Comparison of ENCODE assay signal across 21 mouse cellular contexts in genomic region chrX:169095584-169095983, GRCm38 (mm10).
DNase-seq lines count a peak whose midpoint lies in the region; ATAC-seq and TF ChIP-seq lines count a peak whose summit lies in the region.
"Had no signal": no experiment of that assay in that cellular context is flagged by ENCODE, and none has a peak within 500 bp of the region (broad histone marks: within the 10 kb centered on the region; RNA-seq: fewer than 3 reads in every experiment).

No protein-coding gene starts in this region.

- peaks cover 13% of the 10 kb centered on the region; the same call in 1 of the 2 replicates for H3K79me2 ChIP-seq in MEL (ENCODE audit: control insufficient read depth, insufficient read depth, low read length, poor library complexity)

- H3K4me1 ChIP-seq in MEL (ENCODE audit: control insufficient read depth in 1 of 2, insufficient read depth in 2 of 2, low read length in 2 of 2): peaks cover 23 to 55% of the 10 kb centered on the region in 2 experiments
- H3K4me1 ChIP-seq in liver, embryonic 12.5 days: peaks cover 15% of the 10 kb centered on the region
- H3K4me1 ChIP-seq: embryonic facial prominence, embryonic 15.5 days; hindbrain, embryonic 10.5 days; lung, embryonic 15.5 days; midbrain, embryonic 12.5 days had no signal

- H3K27me3 ChIP-seq in MEL (ENCODE audit: control insufficient read depth in 1 of 2, insufficient read depth in 2 of 2, low read length in 2 of 2): no peaks in the 10 kb centered on the region
- no peaks in the 10 kb centered on the region for H3K27me3 ChIP-seq in liver, embryonic 12.5 days (replicated peaks)
- H3K27me3 ChIP-seq: embryonic facial prominence, embryonic 15.5 days; lung, embryonic 15.5 days had no signal

- peak; percentile 90 for DNase-seq in 416B (ENCODE audit: low read depth)
- peak; percentile 91 for DNase-seq in MEL (ENCODE audit: low read depth, low spot score)
- no peak for DNase-seq in natural killer cell, adult 2 months (ENCODE audit: low spot score in 2 of 2)
- no peak for DNase-seq in layer of hippocampus, adult 18-20 months (ENCODE audit: low spot score in 2 of 2)
- DNase-seq in frontal cortex, postnatal 25 days (ENCODE audit: low spot score in 2 of 2): no peak
- DNase-seq: adrenal gland, adult 8-10 months; cerebellum, adult 9-10 months; kidney, adult 18-20 months; lung, postnatal 4 days; right cerebral cortex, postnatal 14 days had no signal

- no peaks in the 10 kb centered on the region for H3K9me3 ChIP-seq in MEL (replicated peaks; ENCODE audit: insufficient read depth, low read length)
- no peaks in the 10 kb centered on the region for H3K9me3 ChIP-seq in liver, embryonic 12.5 days (replicated peaks)
- H3K9me3 ChIP-seq: embryonic facial prominence, embryonic 15.5 days; hindbrain, embryonic 10.5 days; lung, embryonic 15.5 days; midbrain, embryonic 12.5 days had no signal

- peak overlapping the region; percentile 36; the same call in 1 of the 2 replicates for H3K9ac ChIP-seq in MEL (ENCODE audit: control insufficient read depth, low read depth, low read length, poor library complexity, severe bottlenecking)
- no peak overlapping the region for H3K9ac ChIP-seq in liver, embryonic 12.5 days
- H3K9ac ChIP-seq: embryonic facial prominence, embryonic 15.5 days; lung, embryonic 15.5 days; midbrain, embryonic 12.5 days had no signal

- H3K4me3 ChIP-seq in MEL (ENCODE audit: control insufficient read depth in 1 of 2, insufficient read depth in 1 of 2, low read depth in 2 of 2, low read length in 2 of 2): peak overlapping the region in 1 of 2 experiments; percentile 6; a peak in 2 of 4 replicates
- H3K4me3 ChIP-seq in liver, embryonic 12.5 days: no peak overlapping the region
- H3K4me3 ChIP-seq: embryonic facial prominence, embryonic 15.5 days; hindbrain, embryonic 10.5 days; left cerebral cortex, adult 2 months; lung, embryonic 15.5 days; midbrain, embryonic 12.5 days had no signal

- TF ChIP-seq POLR2A in MEL (IDR thresholded peaks at IDR 0.05; ENCODE audit: control insufficient read depth in 1 of 2, insufficient read depth in 1 of 2, low read depth in 1 of 2, low read length in 2 of 2, poor library complexity in 1 of 2): no peak; a peak in 1 of 4 replicates

- H3K27ac ChIP-seq in MEL (ENCODE audit: control insufficient read depth, low read depth, low read length): no peak overlapping the region
- peak overlapping the region; percentile 36; the same call in 1 of the 2 replicates for H3K27ac ChIP-seq in liver, embryonic 12.5 days
- H3K27ac ChIP-seq: embryonic facial prominence, embryonic 15.5 days; hindbrain, embryonic 10.5 days; kidney, postnatal 0 days; left cerebral cortex, adult 2 months; lung, embryonic 15.5 days; midbrain, embryonic 12.5 days had no signal

- TF ChIP-seq RAD21 in MEL (IDR thresholded peaks at IDR 0.05; ENCODE audit: low read depth, low read length): no peak

- TF ChIP-seq EP300 in MEL (IDR thresholded peaks at IDR 0.05; ENCODE audit: low read depth in 1 of 2, low read length in 2 of 2): no peak

- ATAC-seq in liver, embryonic 12.5 days: peak; percentile 69
- ATAC-seq in megakaryocyte progenitor cell, adult 5-6 weeks (replicated peaks; ENCODE audit: poor library complexity): peak; percentile 79
- ATAC-seq: forebrain, embryonic 14.5 days; Patski had no signal

- TF ChIP-seq CTCF in MEL (IDR thresholded peaks at IDR 0.05 in 2 of 3, conservative IDR thresholded peaks at IDR 0.05 in 1 of 3; ENCODE audit: control insufficient read depth in 1 of 3, insufficient read depth in 1 of 3, low read depth in 2 of 3, low read length in 3 of 3, poor library complexity in 1 of 3, severe bottlenecking in 1 of 3): no peak

- H3K36me3 ChIP-seq in MEL (ENCODE audit: control insufficient read depth in 1 of 2, insufficient read depth in 2 of 2, low read length in 2 of 2): peaks cover 0 to 55% of the 10 kb centered on the region in 2 experiments; a peak in 2 of 4 replicates
- no peaks in the 10 kb centered on the region for H3K36me3 ChIP-seq in liver, embryonic 12.5 days
- H3K36me3 ChIP-seq: embryonic facial prominence, embryonic 15.5 days; hindbrain, embryonic 10.5 days; lung, embryonic 15.5 days; midbrain, embryonic 12.5 days had no signal

- H3K4me2 ChIP-seq in liver, embryonic 12.5 days: no peak overlapping the region
- H3K4me2 ChIP-seq: embryonic facial prominence, embryonic 15.5 days; heart, embryonic 11.5 days; lung, embryonic 15.5 days; midbrain, embryonic 12.5 days had no signal

TF ChIP-seq in MEL, 35 proteins besides CTCF, POLR2A, EP300 and RAD21:
- no peak for TF ChIP-seq E2F4 (IDR thresholded peaks at IDR 0.05; ENCODE audit: borderline replicate concordance, low read depth, low read length)
- no peak for TF ChIP-seq MYB (IDR thresholded peaks at IDR 0.05; ENCODE audit: low read depth, low read length)
- no peak for TF ChIP-seq MXI1 (IDR thresholded peaks at IDR 0.05; ENCODE audit: low read depth, low read length)
- no peak for TF ChIP-seq ZMIZ1 (IDR thresholded peaks at IDR 0.05; ENCODE audit: low read depth, low read length)
- TF ChIP-seq TBP (IDR thresholded peaks at IDR 0.05; ENCODE audit: low read depth, low read length): peak; percentile 79
- TF ChIP-seq TAL1 (IDR thresholded peaks at IDR 0.05; ENCODE audit: low read length): peak; percentile 87
- TF ChIP-seq KAT2A (conservative IDR thresholded peaks at IDR 0.05; ENCODE audit: low read depth, low read length): no peak
- peak; percentile 99 for TF ChIP-seq GATA1 (IDR thresholded peaks at IDR 0.05; ENCODE audit: low read depth, low read length)

Comparison
In these comparisons a context has a peak if more than half of its experiments do, and no peak if none do; other contexts are left out.
1. DNase-seq: peak in 416B (single experiment) and MEL (single experiment); none in natural killer cell, adult 2 months (0 of 2), layer of hippocampus, adult 18-20 months (0 of 2) and frontal cortex, postnatal 25 days (0 of 2).